Mouse (Mus musculus) forebrain, embryonic 10.5 days (tissue): ENCODE results near the gene Gcnt1. TPM values are rescaled to one million over a fixed set of nuclear protein-coding genes. Genes with fewer than 3 reads are reported as not detected.

Experiments
- DNase-seq: peaks from one replicate; pipeline ENCODE4 v3.0.0-alpha.2; 2017; ENCODE audit warnings: low spot score; ENCODE audit errors: extremely low spot score
- H3K27ac ChIP-seq: fragments of 300-500 bp; sonication (generic); 2 replicates; pipeline ENCODE4 v1.5.1; 2016; ENCODE audit warnings: mild to moderate bottlenecking
- H3K27me3 ChIP-seq: fragments of 300-500 bp; sonication (generic); 2 replicates; pipeline ENCODE4 v1.6.1; 2016; ENCODE audit warnings: mild to moderate bottlenecking; ENCODE audit not compliant: poor library complexity, severe bottlenecking
- H3K36me3 ChIP-seq: fragments of 300-500 bp; sonication (generic); replicated peaks from 2 replicates; pipeline ENCODE4 v1.6.1; 2016; ENCODE audit warnings: mild to moderate bottlenecking, moderate library complexity
- H3K4me1 ChIP-seq: fragments of 300-500 bp; sonication (generic); 2 replicates; pipeline ENCODE4 v1.6.1; 2016
- H3K4me3 ChIP-seq: fragments of 300-500 bp; sonication (generic); 2 replicates; pipeline ENCODE4 v1.5.1; 2016; ENCODE audit warnings: mild to moderate bottlenecking, moderate library complexity
- H3K9me3 ChIP-seq: fragments of 300-500 bp; sonication (generic); 2 replicates; pipeline ENCODE4 v1.6.1; 2016; ENCODE audit warnings: mild to moderate bottlenecking, moderate library complexity
- WGBS: fragments of 180-500 bp; shearing (Covaris S2); methylation state at CpG from one replicate; pipeline ENCODE4 v1.1.7; 2016; 5-methylcytosine and 5-hydroxymethylcytosine counted together
- polyA plus RNA-seq: library from polyadenylated mRNA; unstranded; fragments of >200 nt; fragmentation: Nextera tagmentation; extraction: Ambion mirVana; gene quantifications from 2 replicates; pipeline ENCODE4 v1.2.1, GENCODE M21; 2016

Gene Gcnt1
- polyA plus RNA-seq, 1 experiment from 2014 or later: 2.6 TPM

DNA sequence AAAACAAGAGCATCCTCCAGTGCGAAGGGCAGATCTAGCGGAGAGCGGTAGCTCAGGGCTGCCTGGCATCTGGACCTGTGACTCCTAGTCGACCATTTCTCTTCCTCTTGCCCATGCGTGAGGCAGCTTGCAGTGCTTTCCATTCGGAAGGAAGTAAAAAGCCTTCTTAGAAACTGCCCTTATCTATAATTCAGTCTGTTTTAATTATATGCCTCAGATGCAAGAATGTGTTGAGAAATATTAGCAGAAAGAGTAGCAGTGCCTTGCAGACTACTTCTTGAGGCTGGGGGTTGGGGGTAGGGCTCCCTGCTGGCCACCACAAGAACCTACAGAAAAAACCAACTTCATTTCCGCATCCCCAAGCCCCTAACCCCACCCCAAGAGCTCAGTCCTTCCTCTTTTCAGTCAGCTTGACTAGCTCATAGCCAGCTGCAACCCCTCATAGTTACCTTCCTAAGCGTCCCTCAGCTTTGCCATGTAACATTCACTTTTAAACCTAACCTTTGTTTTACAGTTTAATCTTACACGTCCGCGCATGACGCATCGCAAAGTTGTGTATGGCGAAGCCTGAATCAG, 13.2 kb downstream of the Gcnt1 start:
- WGBS: 80% methylated on average over 14 of the region's 14 CpGs
- peaks cover 15% of the 10 kb centered on the region for H3K4me1 ChIP-seq

DNA sequence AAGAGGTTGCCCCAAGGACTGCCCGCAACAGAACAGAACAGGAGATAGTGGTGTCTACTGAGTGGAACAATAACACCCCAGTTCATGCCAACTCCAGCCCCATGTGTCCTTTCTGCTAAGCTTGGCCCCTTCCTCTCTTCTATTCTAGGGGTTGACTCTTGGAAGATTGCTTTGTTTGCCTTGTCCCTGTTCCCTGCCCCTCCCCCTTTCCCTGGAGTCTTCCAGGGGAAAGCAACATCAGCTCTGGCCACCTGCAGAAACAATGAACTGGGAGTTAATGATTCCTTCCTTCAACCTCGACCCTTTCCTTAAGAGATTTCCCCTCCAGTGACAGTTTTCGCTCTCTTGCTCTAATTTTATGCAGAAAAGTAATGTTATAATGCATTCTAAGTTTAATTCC, 15.3 kb downstream of the Gcnt1 start:
- H3K4me1 ChIP-seq: peaks cover 15% of the 10 kb centered on the region
- no peaks in the 10 kb centered on the region for H3K9me3 ChIP-seq
- H3K27me3 ChIP-seq: peaks cover 36% of the 10 kb centered on the region
- no peaks in the 10 kb centered on the region for H3K36me3 ChIP-seq
- WGBS: 53% methylated on average over 3 of the region's 3 CpGs
- no peak overlapping the region for H3K4me3 ChIP-seq
- no peak for DNase-seq
- H3K27ac ChIP-seq: no peak overlapping the region

More for the DNA sequence above, 13.2 kb downstream of the Gcnt1 start:
- Histone ChIP-seq H3K36me3 (no peaks in the 10 kb centered on the region), H3K9me3 (no peaks in the 10 kb centered on the region), H3K4me3 (no peak overlapping the region), H3K27me3 (peaks cover 33% of the 10 kb centered on the region), H3K27ac (no peak overlapping the region)
- no peak for DNase-seq

DNA sequence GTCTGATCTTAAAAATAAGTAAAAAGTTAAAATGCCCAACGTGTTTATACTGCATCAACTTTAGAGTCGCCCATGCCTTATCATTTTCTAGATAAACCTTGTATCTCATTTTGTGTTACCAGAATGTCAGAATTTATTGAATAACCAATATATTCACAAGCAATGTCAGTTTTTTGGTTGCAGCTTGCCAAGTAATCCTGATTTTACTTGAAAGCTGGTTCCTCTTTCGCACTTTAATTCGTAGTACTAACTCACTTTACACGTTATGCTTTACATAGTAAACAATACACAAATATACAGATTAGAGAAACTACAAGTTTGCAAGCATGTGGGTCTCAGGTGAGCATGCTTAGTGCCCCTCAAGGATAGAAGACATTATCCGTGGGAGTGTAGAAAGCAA, 15.7 kb downstream of the Gcnt1 start:
- 80% methylated on average over 6 of the region's 6 CpGs for WGBS
- H3K4me3 ChIP-seq: peak overlapping the region; percentile 63; the same call in 1 of the 2 replicates

DNA sequence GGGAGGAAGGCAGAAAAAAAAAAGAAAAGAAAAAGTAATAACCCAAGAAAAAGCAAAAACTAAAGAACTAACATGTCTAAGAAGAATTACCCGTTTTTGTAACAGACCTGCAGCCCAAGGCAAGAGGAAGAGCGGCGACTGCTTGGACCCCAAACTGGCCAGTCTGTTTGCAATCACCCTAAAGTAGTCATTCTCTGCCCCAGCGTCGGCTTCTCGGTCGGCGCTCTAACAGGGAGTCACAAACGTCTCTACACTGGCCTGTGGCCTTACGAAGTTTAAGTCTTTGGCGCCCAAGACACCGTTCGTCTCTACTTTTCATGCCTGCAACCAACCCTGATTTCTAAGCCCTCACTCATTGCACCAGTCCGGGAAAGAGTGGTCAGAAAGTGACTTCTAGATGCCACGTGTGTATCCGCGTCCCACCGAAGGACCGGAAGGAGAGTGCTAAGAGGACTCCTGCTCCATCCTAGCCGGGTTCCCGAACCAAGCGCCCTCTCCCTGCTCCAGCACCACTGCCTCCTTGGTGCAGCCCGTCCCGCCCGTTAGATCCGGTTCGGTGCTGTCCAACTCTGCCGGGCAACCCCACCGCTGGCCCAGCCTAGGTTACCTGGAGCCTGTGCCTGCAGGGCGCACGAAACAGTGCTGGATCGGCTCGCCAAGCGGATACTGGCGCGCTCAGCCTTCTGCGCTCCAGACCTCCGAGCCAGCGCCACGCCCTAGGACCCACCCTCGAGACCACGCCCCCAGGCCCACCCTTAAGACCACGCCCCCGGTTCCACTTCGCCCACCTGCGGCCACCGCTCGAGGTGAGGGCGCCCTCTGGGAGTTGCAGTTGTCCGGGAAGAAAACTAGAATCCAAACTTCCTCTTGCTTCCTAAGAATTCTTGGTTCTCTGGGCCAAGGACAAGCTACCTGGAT, 16.4 kb downstream of the Gcnt1 start:
- H3K4me3 ChIP-seq: peak overlapping the region; percentile 63
- H3K9me3 ChIP-seq: no peaks in the 10 kb centered on the region
- H3K27ac ChIP-seq: peak overlapping the region; percentile 69
- peaks cover 36% of the 10 kb centered on the region for H3K27me3 ChIP-seq
- 2% methylated on average over 50 of the region's 50 CpGs for WGBS
- peaks cover 15% of the 10 kb centered on the region for H3K4me1 ChIP-seq
- DNase-seq: peak; percentile 61
- H3K36me3 ChIP-seq: no peaks in the 10 kb centered on the region

More for the DNA sequence above, 15.7 kb downstream of the Gcnt1 start:
- H3K27ac ChIP-seq: no peak overlapping the region
- H3K9me3 ChIP-seq: no peaks in the 10 kb centered on the region
- peaks cover 36% of the 10 kb centered on the region for H3K27me3 ChIP-seq
- H3K4me1 ChIP-seq: peaks cover 15% of the 10 kb centered on the region
- H3K36me3 ChIP-seq: no peaks in the 10 kb centered on the region
- no peak for DNase-seq

DNA sequence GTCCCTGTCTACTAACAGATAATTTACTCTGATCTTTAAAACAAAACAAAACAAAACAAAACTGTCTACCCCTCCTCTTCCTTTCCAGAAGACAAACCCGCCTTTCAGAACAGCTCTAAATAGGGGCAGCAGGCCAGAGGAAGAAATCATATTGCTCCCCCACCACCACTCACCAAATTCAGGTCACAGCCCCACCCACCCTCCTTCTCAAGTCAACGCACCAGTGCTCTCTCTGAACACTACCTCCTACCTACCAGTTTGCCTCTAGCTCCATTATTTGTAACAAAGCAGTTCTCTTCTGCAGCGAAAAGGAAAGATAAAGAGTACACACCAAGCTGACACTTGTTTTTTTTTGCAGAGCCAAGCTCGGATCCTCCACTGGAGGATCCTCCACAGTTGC, 17.3 kb downstream of the Gcnt1 start:
- WGBS: 46% methylated on average over 4 of the region's 4 CpGs
- no peak for DNase-seq
- H3K36me3 ChIP-seq: no peaks in the 10 kb centered on the region
- 0 out of 2 replicates have a peak overlapping the region, but pooled peaks have one; percentile 69 for H3K27ac ChIP-seq
- H3K4me3 ChIP-seq: peak overlapping the region; percentile 63
- H3K9me3 ChIP-seq: no peaks in the 10 kb centered on the region
- H3K4me1 ChIP-seq: peaks cover 15% of the 10 kb centered on the region
- H3K27me3 ChIP-seq: peaks cover 36% of the 10 kb centered on the region

DNA sequence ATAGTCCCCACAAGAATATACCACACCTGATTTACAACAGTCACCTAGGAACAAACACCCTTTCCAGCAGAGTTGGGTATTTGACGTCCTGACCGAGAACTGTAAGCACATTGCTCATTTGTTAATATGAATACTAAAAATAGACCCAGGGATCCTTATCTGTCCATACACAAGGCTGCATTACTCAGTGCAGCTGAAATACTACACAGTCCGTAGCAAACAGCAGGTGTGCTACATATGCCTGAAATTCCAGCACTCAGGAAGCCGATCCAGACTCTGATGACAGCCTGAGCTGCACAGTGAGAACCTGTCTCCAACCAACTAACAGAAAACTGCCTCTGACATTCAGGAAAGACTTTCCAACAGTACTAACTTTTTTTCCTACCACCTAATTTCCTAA, 17.8 kb downstream of the Gcnt1 start:
- 73% methylated on average over 4 of the region's 4 CpGs for WGBS
- peaks cover 15% of the 10 kb centered on the region for H3K4me1 ChIP-seq
- H3K27me3 ChIP-seq: peaks cover 36% of the 10 kb centered on the region
- H3K9me3 ChIP-seq: no peaks in the 10 kb centered on the region
- DNase-seq: no peak
- H3K4me3 ChIP-seq: no peak overlapping the region
- H3K27ac ChIP-seq: no peak overlapping the region
- no peaks in the 10 kb centered on the region for H3K36me3 ChIP-seq

DNA sequence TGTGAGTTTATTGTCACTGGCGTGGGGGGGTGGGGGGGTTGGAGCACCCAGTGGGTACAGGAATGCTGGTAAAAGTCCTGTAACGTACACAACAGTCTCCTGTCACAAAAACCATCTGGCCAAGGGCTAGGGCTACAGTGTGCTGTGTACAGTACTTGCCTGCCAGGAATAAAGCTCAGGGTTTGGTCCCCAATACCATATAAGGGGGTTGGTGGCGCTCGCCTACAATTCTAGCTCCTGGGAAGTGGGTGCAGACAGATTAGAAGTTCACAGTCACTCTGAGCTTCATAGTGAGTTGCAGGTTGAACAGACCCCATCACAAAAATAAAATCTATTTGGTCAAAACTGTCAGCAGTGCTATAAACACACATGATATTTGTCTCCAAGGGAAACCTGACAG, 18.3 kb downstream of the Gcnt1 start:
- Histone ChIP-seq H3K9me3 (no peaks in the 10 kb centered on the region), H3K36me3 (no peaks in the 10 kb centered on the region), H3K4me3 (no peak overlapping the region), H3K27ac (no peak overlapping the region), H3K4me1 (peaks cover 15% of the 10 kb centered on the region), H3K27me3 (peaks cover 36% of the 10 kb centered on the region)
- no peak for DNase-seq
- WGBS: 83% methylated on average over 4 of the region's 4 CpGs

DNA sequence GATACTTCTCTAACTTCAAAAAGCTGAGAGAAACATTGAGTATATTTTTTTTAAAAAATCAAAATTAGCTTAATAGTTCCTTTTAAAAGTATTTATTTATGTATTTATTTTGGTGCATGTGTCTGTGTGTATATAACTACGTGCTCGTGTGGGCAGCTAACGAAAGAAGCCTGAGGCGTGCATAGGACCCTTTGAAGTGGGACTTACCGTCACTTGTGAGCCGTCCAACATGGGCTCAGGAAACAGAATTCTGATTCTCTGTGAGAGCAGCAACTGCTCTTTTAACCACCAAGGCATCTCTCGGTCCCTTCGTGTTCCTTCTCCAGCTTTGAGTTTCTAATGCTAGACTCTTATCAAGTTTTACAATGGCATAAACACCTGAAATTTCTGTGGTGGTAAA, 18.9 kb downstream of the Gcnt1 start:
- Histone ChIP-seq H3K27ac (no peak overlapping the region), H3K9me3 (no peaks in the 10 kb centered on the region), H3K27me3 (peaks cover 36% of the 10 kb centered on the region), H3K4me3 (no peak overlapping the region), H3K4me1 (peaks cover 15% of the 10 kb centered on the region), H3K36me3 (no peaks in the 10 kb centered on the region)
- DNase-seq: no peak
- WGBS: 75% methylated on average over 8 of the region's 8 CpGs

DNA sequence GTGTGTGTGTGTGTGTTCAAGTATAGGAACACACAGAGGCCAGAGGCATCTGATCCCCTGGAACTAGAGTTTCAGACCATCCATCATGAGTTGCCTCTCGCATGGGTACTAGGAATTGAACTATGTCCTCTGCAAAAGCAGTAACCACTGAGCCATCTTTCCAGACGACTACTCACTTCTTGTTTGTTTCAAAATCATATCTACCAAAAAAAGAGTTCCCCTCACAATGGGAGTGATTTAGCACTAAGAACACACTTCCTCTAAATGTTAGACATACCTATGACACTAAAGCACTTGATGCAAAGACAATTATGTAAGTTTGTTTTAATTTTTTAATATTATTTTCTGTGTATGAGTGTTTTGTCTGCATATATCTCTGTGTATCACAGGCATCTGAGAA, 24.8 kb downstream of the Gcnt1 start:
- Histone ChIP-seq H3K27ac (no peak overlapping the region), H3K4me1 (no peaks in the 10 kb centered on the region), H3K4me3 (no peak overlapping the region), H3K9me3 (no peaks in the 10 kb centered on the region), H3K36me3 (no peaks in the 10 kb centered on the region), H3K27me3 (no peaks in the 10 kb centered on the region)
- no peak for DNase-seq
- 88% methylated on average over 2 of the region's 2 CpGs for WGBS

DNA sequence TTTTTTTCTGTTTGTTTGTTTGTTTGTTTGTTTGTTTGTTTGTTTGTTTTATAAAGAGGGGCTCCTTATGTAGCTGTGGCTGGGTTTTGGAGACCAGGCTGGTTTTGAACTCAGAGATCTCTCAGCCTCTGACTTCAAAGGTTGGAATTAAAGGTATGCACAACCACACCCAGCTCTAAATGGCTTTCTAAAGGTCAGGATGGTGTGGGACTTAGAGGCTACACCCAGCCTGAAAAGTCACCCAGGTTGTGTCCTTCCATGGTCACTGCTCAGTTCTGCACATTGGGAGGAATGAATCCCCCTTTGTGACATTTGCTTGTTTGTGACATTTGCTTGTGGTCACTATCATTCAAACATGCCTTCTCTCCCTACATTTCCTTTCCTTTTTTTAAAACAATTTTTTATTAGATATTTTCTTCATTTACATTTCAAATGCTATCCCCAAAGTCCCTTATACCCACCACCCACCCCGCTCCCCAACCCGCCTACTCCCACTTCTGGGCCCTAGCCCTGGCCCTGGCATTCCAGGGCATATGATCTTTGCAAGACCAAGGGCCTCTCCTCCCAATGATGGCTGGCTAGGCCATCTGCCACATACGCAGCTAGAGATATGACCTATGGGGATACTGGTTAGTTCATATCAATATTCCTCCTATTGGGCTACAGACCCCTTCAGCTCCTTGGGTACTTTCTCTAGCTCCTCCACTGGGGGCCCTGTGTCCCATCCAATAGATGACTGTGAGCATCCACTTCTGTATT, 25.7 kb downstream of the Gcnt1 start:
- Histone ChIP-seq H3K9me3 (no peaks in the 10 kb centered on the region), H3K27ac (no peak overlapping the region), H3K4me3 (no peak overlapping the region), H3K27me3 (no peaks in the 10 kb centered on the region), H3K4me1 (no peaks in the 10 kb centered on the region), H3K36me3 (no peaks in the 10 kb centered on the region)
- no peak for DNase-seq
- WGBS: 95% methylated on average over 3 of the region's 3 CpGs

DNA sequence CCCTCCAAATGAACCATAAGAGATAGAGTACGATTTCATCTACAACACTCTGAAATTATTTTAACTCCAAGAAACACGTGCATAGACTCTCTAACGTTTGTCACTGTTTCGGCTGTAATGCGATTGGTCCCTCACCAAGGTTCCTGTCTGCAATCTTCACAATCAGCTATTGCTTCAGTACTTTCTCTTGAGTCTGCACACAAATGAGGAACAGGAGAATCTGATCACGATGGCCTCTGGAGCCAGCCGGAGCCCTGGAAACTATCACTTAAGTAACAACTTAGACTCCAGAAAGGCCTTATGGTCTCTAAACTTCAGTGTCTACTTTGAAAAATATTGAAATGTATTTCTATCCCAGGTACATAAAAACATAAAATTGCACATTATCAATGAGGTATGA, 27.8 kb downstream of the Gcnt1 start:
- DNase-seq: no peak
- H3K36me3 ChIP-seq: no peaks in the 10 kb centered on the region
- no peak overlapping the region for H3K27ac ChIP-seq
- WGBS: 93% methylated on average over 7 of the region's 7 CpGs
- H3K27me3 ChIP-seq: no peaks in the 10 kb centered on the region
- H3K4me3 ChIP-seq: no peak overlapping the region
- no peaks in the 10 kb centered on the region for H3K4me1 ChIP-seq
- H3K9me3 ChIP-seq: no peaks in the 10 kb centered on the region

DNA sequence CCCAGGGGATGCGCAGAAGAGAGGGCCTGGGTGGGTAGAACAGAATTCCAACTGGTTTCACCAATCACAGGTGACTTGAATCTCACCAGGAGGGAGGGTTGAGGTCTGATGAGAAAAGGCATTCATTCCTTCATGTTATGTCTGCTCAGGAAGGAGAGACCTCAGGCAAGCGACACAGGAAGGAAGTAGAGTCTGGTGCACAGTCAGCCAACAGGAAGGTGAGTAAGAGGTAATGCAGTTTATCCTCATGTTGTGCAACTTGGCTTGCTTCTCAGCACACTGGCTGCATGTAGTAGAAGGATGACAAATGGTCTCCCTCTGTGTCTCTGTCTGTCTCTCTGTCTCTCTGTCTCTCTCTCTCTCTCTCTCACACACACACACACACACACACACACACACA, 33.1 kb downstream of the Gcnt1 start:
- DNase-seq: no peak
- Histone ChIP-seq H3K36me3 (no peaks in the 10 kb centered on the region), H3K27ac (no peak overlapping the region)

More for the DNA sequence above, 33.1 kb downstream of the Gcnt1 start:
- no peaks in the 10 kb centered on the region for H3K9me3 ChIP-seq
- no peaks in the 10 kb centered on the region for H3K27me3 ChIP-seq
- H3K4me3 ChIP-seq: no peak overlapping the region
- peaks cover 9% of the 10 kb centered on the region for H3K4me1 ChIP-seq
- WGBS: 90% methylated on average over 2 of the region's 2 CpGs
